Mouse (Mus musculus) bone marrow, adult 2 months (tissue): ENCODE measurements around the gene Cwh43. TPM values are rescaled to one million over a fixed set of nuclear protein-coding genes. Genes with fewer than 3 reads are reported as not detected.

Experiments used
- H3K27ac ChIP-seq: fragments of 200-500 bp; 2 replicates; pipeline ENCODE4 v1.5.1; 2012; ENCODE audit warnings: low read depth, mild to moderate bottlenecking, control low read depth, inconsistent platforms, low read length; ENCODE audit not compliant: control insufficient read depth, poor library complexity, insufficient read depth
- H3K4me1 ChIP-seq: fragments of 200-500 bp; 2 replicates; pipeline ENCODE4 v1.6.1; 2011; ENCODE audit warnings: low read length; ENCODE audit not compliant: control insufficient read depth, insufficient read depth
- H3K4me3 ChIP-seq: fragments of 200-500 bp; replicated peaks from 2 replicates; pipeline ENCODE3; 2011; ENCODE audit warnings: mild to moderate bottlenecking, low read depth, low read length, control low read depth; ENCODE audit not compliant: control insufficient read depth
- CTCF ChIP-seq: fragments of 200-500 bp; IDR thresholded peaks from 2 replicates; pipeline ENCODE4 v1.5.1; 2011; ENCODE audit warnings: low read length, control low read depth; ENCODE audit not compliant: control insufficient read depth, insufficient read depth
- POLR2A ChIP-seq: fragments of 200-500 bp; IDR thresholded peaks from 2 replicates; pipeline ENCODE4 v1.6.1; 2011; ENCODE audit warnings: low read depth, mild to moderate bottlenecking, control low read depth, low read length, borderline replicate concordance; ENCODE audit not compliant: control insufficient read depth
- WGBS: fragments of 180-500 bp; shearing (Covaris S2); methylation state at CpG from one replicate; pipeline ENCODE4 v1.1.7; 2018; 5-methylcytosine and 5-hydroxymethylcytosine counted together
- polyA plus RNA-seq: library from polyadenylated mRNA; stranded (reverse); fragments of >200 nt; gene quantifications from 2 replicates; pipeline ENCODE4 v1.2.4, GENCODE M21; 2011; ENCODE audit warnings: low replicate concordance; ENCODE audit not compliant: missing spikeins, insufficient read depth, insufficient read length

Cwh43 gene
- polyA plus RNA-seq, result not detected in 2 replicates

- TF ChIP-seq POLR2A (no peak), CTCF (no peak)
- Histone ChIP-seq H3K27ac (no peak within 1 kb of the TSS), H3K4me3 (no peak within 1 kb of the TSS), H3K4me1 (no peaks in the 10 kb centered on the region)
- 5% methylated on average over 49 of the region's 49 CpGs for WGBS
Measured at GRCm38 (mm10) chr5:73405981-73406722, at the start of gene Cwh43. Gene Cwh43, plus strand, starts transcription at chr5:73406075.

DNA sequence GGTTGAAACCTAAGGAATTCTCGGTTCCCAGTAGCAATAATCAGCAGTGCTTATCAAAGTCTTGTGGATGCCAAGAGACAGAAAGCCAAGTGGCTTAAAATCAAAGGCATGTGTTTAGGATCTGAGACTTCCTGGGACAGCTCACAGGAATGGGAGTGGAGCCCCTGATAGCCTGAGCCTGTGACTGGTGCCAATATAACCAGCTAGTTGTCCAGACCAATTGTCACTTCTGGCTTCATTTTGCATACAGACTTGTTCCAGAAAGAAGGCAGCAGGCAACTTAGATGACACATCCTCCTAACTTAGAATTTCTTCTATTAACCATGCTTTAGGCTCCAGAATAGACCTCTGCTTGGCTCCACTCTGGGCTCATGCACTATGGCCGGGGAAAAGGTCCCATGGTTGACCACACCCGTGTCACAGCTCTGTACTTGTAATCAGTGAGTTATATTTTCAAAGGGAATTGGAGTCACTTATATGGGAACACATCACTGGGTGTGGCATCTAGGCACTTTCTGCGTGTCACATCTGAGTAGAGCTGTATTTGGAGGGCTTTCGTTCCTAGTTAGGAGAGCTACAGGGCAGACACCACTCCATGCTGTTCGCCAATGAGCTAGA lies 46.6 kb upstream of the Cwh43 start:
- TF ChIP-seq CTCF (no peak), POLR2A (no peak)
- H3K4me3 ChIP-seq, result no peak overlapping the region
- no peak overlapping the region for H3K27ac ChIP-seq
- WGBS, result 77% methylated on average over 6 of the region's 6 CpGs
- H3K4me1 ChIP-seq, result peaks cover 1% of the 10 kb centered on the region; the same call in 1 of the 2 replicates

- TF ChIP-seq CTCF (no peak), POLR2A (no peak)
- no peak overlapping the region for H3K4me3 ChIP-seq
- no peaks in the 10 kb centered on the region for H3K4me1 ChIP-seq
- no peak overlapping the region for H3K27ac ChIP-seq
- 44% methylated on average over 12 of the region's 12 CpGs for WGBS
Measured at GRCm38 (mm10) chr5:73359752-73360141, 46.1 kb upstream of the Cwh43 start.

DNA sequence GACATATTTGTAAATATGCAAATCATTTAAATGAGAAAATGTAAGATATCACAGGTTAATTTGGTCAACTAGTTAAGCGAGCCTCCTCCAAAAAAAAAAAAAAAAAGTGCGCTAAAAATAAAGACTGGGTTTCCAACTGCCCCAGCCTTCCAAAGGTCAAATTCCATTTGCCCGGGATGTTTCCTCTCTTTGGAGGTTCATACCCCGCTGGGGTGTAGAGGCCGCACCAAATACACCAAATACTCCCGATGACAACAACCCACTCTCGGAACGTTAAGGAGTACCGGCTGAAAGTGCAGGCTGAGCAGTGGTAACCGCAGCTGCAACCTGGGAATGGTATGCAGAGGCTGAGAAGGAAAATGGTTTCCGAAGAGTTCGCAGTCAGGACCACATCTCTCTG lies 45.6 kb upstream of the Cwh43 start:
- H3K4me1 ChIP-seq, result no peaks in the 10 kb centered on the region
- H3K27ac ChIP-seq, result no peak overlapping the region
- no peak for TF ChIP-seq POLR2A
- TF ChIP-seq CTCF, result no peak
- no peak overlapping the region for H3K4me3 ChIP-seq
- 47% methylated on average over 12 of the region's 12 CpGs for WGBS

- H3K4me1 ChIP-seq, result no peaks in the 10 kb centered on the region
- no peak for TF ChIP-seq POLR2A
- TF ChIP-seq CTCF, result no peak
- H3K4me3 ChIP-seq, result no peak overlapping the region
- no peak overlapping the region for H3K27ac ChIP-seq
- 82% methylated on average over 7 of the region's 7 CpGs for WGBS
Measured at GRCm38 (mm10) chr5:73362338-73362737, 43.5 kb upstream of the Cwh43 start.

GRCm38 (mm10) chr5:73362791-73363190 lies 43.1 kb upstream of the Cwh43 start:
- WGBS, result 89% methylated on average over 5 of the region's 5 CpGs
- no peak overlapping the region for H3K27ac ChIP-seq
- H3K4me3 ChIP-seq, result no peak overlapping the region
- TF ChIP-seq POLR2A, result no peak
- no peak for TF ChIP-seq CTCF
- H3K4me1 ChIP-seq, result no peaks in the 10 kb centered on the region

GRCm38 (mm10) chr5:73364107-73364864 lies 41.6 kb upstream of the Cwh43 start:
- WGBS, result 87% methylated on average over 2 of the region's 2 CpGs
- TF ChIP-seq CTCF (no peak), POLR2A (no peak)
- no peaks in the 10 kb centered on the region for H3K4me1 ChIP-seq
- H3K27ac ChIP-seq, result no peak overlapping the region
- H3K4me3 ChIP-seq, result no peak overlapping the region

DNA sequence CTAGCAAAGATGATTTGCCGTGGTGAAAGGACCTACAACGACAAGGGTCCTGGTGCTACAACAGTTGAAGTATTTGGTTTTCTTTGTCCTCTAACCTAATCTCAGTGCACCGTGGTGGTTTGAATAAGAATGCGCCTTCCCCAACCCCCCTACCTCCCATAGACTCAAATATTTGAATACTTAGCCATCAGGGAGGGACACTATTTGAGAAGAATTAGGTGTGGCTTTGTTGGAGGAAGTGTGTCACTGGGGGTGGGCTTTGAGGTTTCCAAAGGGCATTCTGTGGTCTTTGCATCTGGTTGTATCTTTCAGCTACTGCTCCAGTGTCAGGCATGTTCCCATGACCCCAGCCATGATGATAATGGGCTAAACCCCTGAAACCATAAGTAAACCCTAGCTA lies 38.0 kb upstream of the Cwh43 start:
- Histone ChIP-seq H3K4me3 (no peak overlapping the region), H3K4me1 (no peaks in the 10 kb centered on the region), H3K27ac (no peak overlapping the region)
- no peak for TF ChIP-seq POLR2A
- no peak for TF ChIP-seq CTCF
- 82% methylated on average over 4 of the region's 4 CpGs for WGBS
